ENCODE assay signal across 8 mouse cellular contexts in the genomic region with DNA sequence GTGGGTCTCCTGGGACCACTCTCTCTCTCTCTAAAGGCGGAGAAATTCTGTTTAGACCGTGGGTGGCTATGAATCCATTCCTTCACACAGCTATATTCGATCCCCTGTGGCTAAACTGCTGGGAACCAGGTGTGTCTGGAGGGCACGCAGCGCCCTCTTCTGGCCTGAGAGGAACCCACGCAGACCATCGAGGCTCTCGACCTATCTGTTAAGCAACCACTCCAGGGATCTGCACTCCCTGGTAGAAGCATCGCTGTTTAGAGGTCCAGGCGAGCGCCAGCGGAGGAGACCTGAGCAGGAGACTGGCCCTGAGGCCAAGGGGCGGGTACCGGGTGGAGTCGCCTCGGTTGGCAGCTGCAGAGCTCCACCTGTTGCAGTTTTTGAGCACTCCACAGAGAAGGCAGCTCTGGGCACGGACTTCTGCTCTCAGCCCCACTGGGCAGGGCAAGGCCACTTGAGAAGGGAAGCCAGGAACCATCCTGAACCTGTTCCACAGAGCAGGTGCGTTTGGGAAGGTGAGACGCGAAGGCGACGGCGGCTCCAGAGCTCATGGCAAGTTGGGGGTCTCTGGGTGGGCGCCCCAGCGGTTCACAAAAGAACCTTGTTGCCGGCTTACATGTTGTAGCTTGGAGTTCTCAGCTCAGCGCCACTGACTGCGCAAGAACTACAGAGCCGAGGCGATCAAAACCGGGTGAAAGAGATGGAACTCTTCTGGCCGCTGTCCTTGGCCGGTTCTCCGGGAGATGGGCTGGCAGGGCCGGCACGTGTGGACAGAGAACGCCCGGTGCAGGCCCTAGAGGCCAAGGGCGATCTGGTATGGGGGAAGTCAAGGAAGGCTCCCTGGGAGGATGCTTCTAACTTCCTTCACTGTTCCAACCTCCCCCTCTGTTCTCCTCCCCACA. TPM values are rescaled to one million over a fixed set of nuclear protein-coding genes. Genes with fewer than 3 reads are reported as not detected.
DNase-seq lines count a peak whose midpoint lies in the region; ATAC-seq lines count a peak whose summit lies in the region.

A gene (plus strand): TSS at position 199 of the 902 bp plus-strand sequence.

- H3K4me3 ChIP-seq in hindbrain, embryonic 13.5 days = peak within 1 kb of the TSS; percentile 56

- peaks cover 74% of the 10 kb centered on the region for H3K27me3 ChIP-seq in hindbrain, embryonic 13.5 days

- DNase-seq in Muller cell, postnatal 12 days (ENCODE audit: inconsistent ontology term) = peak; percentile 70
- peak; percentile 59 for DNase-seq in cerebellum, adult 9-10 months
- DNase-seq in frontal cortex, adult 2 months (ENCODE audit: extremely low spot score in 1 of 2, low spot score in 1 of 2) = peak; percentile 57 to 88
- peak; percentile 66 to 74 for DNase-seq in layer of hippocampus, postnatal 36 days
- peak; percentile 66 for DNase-seq in lung, postnatal 25 days (ENCODE audit: low spot score)
- peak; percentile 49 for DNase-seq in retina, postnatal 7 days (ENCODE audit: low read depth, low spot score)
- peak; percentile 54 for DNase-seq in urinary bladder, postnatal 36 days (ENCODE audit: low spot score in 2 of 2)

- H3K4me1 ChIP-seq in hindbrain, embryonic 13.5 days (replicated peaks) = peaks cover 34% of the 10 kb centered on the region

- H3K9ac ChIP-seq in hindbrain, embryonic 13.5 days = peak within 1 kb of the TSS; percentile 73

- H3K4me2 ChIP-seq in hindbrain, embryonic 13.5 days = peak within 1 kb of the TSS; percentile 95

- H3K36me3 ChIP-seq in hindbrain, embryonic 13.5 days = no peaks in the 10 kb centered on the region

- peak; percentile 61 for ATAC-seq in hindbrain, embryonic 13.5 days (ENCODE audit: low FRiP score)

- WGBS in hindbrain, embryonic 13.5 days = under 1% methylated on average over 39 of the region's 39 CpGs

- no peak within 1 kb of the TSS for H3K27ac ChIP-seq in hindbrain, embryonic 13.5 days

- H3K9me3 ChIP-seq in hindbrain, embryonic 13.5 days = no peaks in the 10 kb centered on the region

RNA-seq across cellular contexts. Expression of the gene that starts here (rescaled TPM):
- polyA plus RNA-seq in frontal cortex, adult 2 months (2012; rRNA removed) = 6.3 TPM in 2 replicates
- 0.47 and 0.60 TPM in 2 replicates for polyA plus RNA-seq in hindbrain, embryonic 13.5 days (2015; fragmentation: Nextera tagmentation; extraction: Ambion mirVana)
- 1 to 10 TPM; 7.4 TPM for total RNA-seq in layer of hippocampus, postnatal 36 days (2021)

Comparison
In these comparisons a context has a peak if more than half of its experiments do, and no peak if none do; other contexts are left out.
1. Peak in ATAC-seq, H3K4me3 ChIP-seq, H3K9ac ChIP-seq and H3K4me2 ChIP-seq in hindbrain, embryonic 13.5 days; RNA of the gene not detected or under 1 TPM.